Mouse (Mus musculus): ENCODE results near the gene Etnk1.
A peak's percentile ranks its signal among the peaks of the same experiment; 100 is the strongest.
"Not testable (repeated sequence)": the region's sequence is repeated elsewhere in the genome, so short reads cannot be mapped to it uniquely, and the experiment has no call there.

The Etnk1 gene

DNA sequence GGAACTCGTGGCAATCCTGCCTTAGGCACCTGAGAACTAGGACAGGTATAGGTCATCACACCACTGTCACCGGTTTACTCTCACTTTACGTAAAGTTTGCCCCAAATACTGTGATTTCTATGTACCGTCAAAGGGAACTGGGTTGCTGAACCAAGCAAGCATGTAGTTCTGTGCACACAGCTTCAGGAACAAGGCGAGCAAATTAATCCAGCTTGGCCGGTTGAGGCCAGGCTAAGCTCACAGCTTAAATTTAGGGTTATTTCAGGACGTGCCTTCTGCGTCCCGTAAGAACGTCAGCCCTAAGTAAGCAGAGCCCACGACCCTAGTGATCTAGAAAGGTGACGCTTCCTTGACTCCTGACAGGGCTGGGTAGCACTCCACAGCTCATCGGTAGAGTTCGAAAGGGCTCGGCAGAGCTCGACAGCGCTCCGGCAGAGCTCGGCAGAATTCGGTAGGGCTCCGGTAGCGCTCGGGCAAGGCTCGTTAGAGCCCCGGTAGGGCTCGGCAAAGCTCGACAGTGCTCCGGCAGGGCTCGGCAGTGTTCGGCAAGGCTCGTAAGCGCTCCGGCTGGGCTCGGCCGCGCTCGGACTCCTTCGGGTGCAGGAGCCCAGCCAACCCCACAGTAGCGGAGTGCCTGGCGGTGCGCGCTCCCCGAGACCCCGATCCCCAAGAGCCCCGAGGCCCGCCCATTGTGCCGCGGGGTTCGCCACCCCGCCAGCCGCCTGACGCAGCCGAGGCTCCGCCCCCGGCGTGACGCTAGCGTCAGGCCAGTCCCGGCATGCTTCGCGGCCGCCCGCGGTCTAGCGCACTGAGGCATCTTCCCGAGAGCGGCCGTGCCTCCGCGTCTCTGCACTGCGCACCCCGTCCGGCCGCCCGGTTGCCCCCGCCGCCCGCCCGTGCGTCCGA, at the start of gene Etnk1:
Etnk1 (plus strand) TSS at position 770 of the 906 bp plus-strand sequence.
- DNase-seq (ENCODE audit: low spot score), result peak; percentile 94

DNA sequence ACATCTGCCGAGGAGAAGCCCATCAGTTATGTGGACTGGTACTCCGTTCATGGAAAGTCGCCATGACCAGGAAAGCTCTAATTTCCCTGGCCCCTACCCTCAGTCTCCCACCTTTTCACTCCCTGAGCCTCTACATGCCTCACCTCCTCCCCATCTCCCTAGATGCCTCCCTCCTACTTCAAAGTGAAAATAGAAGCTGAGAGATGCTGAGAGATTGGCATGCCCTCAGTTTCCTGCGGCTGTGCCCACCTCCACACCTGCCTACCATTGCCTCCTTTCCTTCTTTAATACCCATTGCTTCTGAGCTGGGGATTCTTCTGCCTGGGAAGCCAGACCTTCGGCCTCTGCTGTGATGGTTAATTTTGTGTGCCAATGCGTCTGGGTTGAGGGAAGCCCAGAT, 47.7 kb upstream of the Etnk1 start:
- no peak for DNase-seq (ENCODE audit: low spot score)

DNA sequence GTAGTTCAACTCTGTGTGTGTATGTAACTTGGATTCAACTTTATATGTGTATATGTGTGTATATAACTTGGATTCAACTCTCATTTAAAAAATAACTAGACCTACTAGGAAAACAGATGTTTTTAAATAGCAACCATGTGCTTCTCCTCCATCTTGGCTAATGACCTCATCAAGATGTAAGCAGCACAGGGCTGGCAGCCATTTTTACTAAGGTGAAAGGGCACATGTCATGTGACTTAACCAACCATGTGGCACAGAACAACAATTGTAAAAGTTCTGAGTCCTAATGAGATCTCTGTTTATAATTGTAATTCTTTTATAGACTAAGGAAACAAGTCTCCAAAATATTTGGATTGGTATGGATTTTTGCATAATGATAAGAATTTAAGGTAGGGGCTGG, 41.3 kb upstream of the Etnk1 start:
- DNase-seq (ENCODE audit: low spot score), result no peak

GRCm38 (mm10) chr6:143129466-143129865, 37.6 kb upstream of the Etnk1 start:
- no peak for DNase-seq (ENCODE audit: low spot score)

GRCm38 (mm10) chr6:143129952-143130351, 37.1 kb upstream of the Etnk1 start:
- DNase-seq (ENCODE audit: low spot score), result no peak

GRCm38 (mm10) chr6:143130411-143130810, 36.6 kb upstream of the Etnk1 start:
- no peak for DNase-seq (ENCODE audit: low spot score)

GRCm38 (mm10) chr6:143131895-143132652, 34.9 kb upstream of the Etnk1 start:
- no peak for DNase-seq (ENCODE audit: low spot score)

GRCm38 (mm10) chr6:143133150-143133549, 33.9 kb upstream of the Etnk1 start:
- DNase-seq (ENCODE audit: low spot score), result no peak

DNA sequence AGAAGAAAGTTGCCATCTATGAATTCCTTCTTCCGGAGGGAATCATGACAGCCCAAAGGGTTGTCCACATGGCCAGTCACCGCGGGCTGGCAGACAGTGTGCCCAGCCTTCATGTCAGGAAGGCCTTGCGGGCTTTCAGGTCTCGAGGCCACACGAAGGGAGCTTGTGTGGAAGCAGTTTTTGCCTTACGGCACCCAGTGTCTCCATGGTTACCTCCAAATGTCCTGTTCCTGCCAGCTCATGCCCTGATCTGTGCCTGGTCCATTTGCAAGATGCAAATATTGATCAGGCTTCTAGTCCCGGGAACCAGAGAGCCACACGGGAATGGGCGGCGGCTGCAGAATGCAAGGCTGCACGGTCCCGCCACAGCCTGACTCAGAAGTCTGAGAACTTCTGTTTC, 31.9 kb upstream of the Etnk1 start:
- DNase-seq (ENCODE audit: low spot score), result no peak

DNA sequence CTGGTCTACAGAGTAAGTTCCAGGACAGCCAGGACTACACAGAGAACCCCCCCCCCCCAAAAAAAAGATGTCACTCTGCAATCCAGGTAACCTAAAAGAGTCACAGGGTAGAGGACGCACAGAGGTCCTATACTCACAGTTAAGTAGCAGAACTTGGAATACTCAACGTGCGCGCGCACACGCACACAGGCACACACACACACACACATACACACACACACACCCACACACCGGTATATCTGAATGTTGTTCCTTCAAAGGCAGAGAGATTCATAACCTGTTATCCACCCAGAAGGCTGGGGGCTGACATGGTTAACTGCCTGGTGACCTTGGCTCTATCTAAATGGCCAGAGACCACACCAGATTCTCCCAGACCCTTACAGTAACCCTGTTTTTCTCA, 30.3 kb upstream of the Etnk1 start:
- DNase-seq (ENCODE audit: low spot score), result no peak

DNA sequence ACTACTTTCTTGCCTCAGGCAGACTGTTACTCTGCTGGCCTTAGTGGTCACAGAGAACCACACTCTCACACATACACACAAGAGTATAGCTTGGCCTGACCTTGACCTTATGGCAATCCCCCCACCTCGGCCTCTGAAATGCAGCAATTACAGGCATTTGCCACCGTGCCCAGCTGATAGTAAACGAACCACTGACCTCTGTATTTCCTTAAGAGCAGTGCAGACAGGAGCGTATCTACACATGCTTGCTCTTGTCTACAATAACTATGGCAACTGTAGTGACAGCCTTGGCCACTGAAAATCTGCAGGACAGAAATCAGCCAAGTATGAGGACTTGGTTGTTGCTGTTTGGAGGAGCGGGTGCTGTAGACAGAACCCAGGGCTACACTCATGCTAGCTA, 29.7 kb upstream of the Etnk1 start:
- DNase-seq (ENCODE audit: low spot score), result no peak

DNA sequence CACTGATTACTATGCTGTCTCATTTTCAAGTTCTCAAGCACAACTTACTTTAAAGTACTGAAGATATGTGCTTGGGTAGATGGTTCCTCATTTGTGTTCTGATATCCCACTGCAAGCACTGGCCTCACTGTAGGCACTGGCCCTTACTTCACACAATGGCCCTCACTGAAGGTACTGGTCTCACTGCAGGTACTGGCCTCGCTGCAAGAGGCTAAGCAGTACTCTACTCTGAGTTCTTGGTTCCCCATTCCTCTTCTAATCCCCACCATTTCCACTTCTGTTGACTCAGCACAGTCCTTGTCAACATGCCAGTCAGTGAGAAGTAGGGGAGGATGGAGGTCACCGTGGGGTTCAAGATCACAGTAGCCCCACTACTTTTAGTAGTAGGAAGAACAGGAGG, 27.6 kb upstream of the Etnk1 start:
- DNase-seq (ENCODE audit: low spot score), result no peak

DNA sequence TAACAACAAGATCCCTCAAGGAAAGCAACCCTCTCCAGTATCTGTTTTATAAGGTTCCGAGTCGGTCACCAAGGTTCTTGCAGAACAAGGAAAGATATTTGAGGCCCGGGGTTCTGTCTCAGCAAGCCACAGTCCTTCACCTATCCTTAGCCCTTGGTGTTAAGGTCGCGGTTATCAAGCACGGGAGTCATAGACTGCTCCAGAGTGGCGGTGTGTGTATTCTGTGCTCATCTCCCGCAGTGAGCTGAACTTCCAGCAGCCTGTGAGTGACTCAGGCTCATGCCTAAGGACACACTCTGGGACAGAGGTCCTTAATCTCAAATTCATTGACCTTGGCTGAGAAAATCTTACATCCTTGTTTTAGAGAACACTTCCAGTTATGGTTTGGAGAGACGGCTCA, 26.1 kb upstream of the Etnk1 start:
- DNase-seq (ENCODE audit: low spot score), result no peak

- not testable (repeated sequence) for DNase-seq (ENCODE audit: low spot score)
These were observed 25.1 kb upstream of the Etnk1 start for GRCm38 (mm10) chr6:143141624-143142592.

- no peak for DNase-seq (ENCODE audit: low spot score)
These were observed 24.2 kb upstream of the Etnk1 start for GRCm38 (mm10) chr6:143142861-143143260.

- DNase-seq (ENCODE audit: low spot score), result no peak
These were observed 23.7 kb upstream of the Etnk1 start for GRCm38 (mm10) chr6:143143321-143143720.

GRCm38 (mm10) chr6:143143775-143144273, 23.2 kb upstream of the Etnk1 start:
- DNase-seq (ENCODE audit: low spot score), result peak; percentile 26

DNA sequence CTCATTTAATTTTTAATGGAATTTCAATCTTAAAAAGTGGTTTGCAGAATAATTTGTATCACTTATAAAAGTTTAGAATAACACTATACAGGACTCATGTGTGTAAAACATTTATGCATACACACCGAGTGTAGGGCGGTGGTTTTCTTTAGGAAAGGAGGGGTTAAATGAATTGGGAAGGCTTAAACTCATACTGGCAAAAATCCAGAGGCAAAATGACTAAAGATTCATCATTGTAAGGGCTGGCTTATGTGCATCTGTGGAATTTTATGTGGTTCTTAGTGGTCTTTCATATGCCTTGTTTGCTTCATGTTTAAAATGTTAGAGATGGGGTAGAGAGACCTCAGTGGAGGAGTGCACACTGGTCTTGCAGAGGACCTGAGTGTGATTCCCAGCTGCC, 22.5 kb upstream of the Etnk1 start:
- no peak for DNase-seq (ENCODE audit: low spot score)

DNA sequence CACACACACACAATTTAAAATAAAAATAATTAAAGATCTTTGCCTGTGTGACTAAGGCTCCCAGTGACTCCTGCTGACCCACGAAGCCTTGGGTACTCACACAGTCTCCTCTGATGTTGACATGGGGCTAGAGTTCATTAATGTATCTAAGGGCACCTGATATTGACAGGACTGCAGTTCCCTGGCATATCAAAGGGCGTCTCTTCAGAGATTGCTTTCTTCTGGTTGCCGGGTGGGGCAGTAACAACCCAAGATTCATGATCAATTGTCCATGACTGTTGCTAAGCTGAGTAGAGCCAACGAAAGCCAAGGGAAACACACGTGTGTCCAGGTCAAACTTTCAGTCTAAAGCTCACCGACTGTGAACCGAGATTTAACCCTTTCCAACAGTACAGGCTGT, 22.0 kb upstream of the Etnk1 start:
- no peak for DNase-seq (ENCODE audit: low spot score)

DNA sequence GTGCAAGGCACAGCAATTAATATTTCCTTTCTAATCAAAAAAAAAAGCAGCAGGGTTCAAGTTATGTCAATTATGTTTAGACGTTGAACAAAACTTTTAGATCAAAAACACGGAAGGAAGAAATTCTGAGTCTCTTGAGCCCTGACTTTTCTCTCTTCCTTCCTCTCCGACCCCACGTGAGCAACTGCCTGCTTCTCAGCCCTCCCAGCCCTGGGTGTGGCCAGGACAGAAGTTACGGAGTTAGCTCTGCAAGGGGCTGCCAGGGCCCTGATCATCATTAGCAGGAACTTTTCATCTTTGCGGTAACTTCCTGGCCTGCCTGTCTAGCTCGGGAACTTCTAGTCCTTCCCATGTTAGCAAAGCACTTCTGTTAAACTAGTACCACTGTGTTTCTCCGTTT, 20.3 kb upstream of the Etnk1 start:
- no peak for DNase-seq (ENCODE audit: low spot score)

GRCm38 (mm10) chr6:143148868-143149267, 18.2 kb upstream of the Etnk1 start:
- no peak for DNase-seq (ENCODE audit: low spot score)

DNA sequence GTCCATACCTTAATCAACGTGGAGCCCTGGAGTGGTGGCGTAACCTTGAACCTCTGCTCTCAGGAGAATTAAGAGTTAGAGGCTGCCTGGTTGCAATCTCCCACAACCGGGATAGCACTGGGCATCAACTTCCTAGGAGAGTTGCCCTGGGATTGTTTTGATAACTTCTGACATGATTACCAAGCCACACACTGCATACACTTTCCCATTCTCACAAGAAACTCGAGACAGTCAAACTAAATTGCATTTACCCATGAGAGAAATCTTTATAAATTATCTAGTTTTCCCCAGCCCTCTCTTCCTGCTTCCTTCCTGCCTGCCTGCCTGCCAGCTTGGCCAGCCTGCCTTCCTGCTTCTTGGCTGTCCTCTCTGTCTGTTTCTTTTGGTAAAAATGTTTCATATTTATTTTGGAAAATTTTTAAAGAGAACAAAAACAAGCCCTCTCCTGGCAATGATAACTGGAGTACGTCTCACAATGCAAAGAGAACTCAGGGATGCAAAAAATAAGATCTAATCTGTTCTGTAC, 17.2 kb upstream of the Etnk1 start:
- no peak for DNase-seq (ENCODE audit: low spot score)

Measured in retina, embryonic 14.5 days (tissue).